Mouse (Mus musculus) small intestine, adult 2 months (tissue): ENCODE measurements around the gene Sprr1b.

ENCODE experiments used
- CTCF ChIP-seq: fragments of 200-500 bp; IDR thresholded peaks from 2 replicates; pipeline ENCODE4 v1.5.1; 2012; ENCODE audit warnings: low read depth, mild to moderate bottlenecking, control low read depth, inconsistent platforms, low read length, moderate library complexity, mixed read lengths; ENCODE audit not compliant: insufficient replicate concordance, insufficient read length; ENCODE audit errors: extremely low read depth
- POLR2A ChIP-seq: fragments of 200-500 bp; IDR thresholded peaks from 2 replicates; pipeline ENCODE4 v1.6.1; 2012; ENCODE audit warnings: low read depth, mild to moderate bottlenecking, control low read depth, inconsistent platforms, low read length, moderate library complexity

- TF ChIP-seq CTCF: no peak
- no peak for TF ChIP-seq POLR2A
Measured at GRCm38 (mm10) chr3:92467424-92467823, 28.8 kb upstream of the Sprr1b start.
